Mouse (Mus musculus) heart, postnatal 14 days (tissue): ENCODE measurements at regions not wholly inside any gene's neighbourhood (a gene's known extent, or its start where the extent isn't known, plus 50 kb on each side); places are given as distances from the start of the nearest gene placed in this dataset.
"Not testable (repeated sequence)": the region's sequence is repeated elsewhere in the genome, so short reads cannot be mapped to it uniquely, and the experiment has no call there.

ENCODE experiments used
- DNase-seq, 2 experiments: peaks; one replicate each; pipeline ENCODE4 v3.0.0; 2021 to 2022
- intact Hi-C: fragments of 180-260 bp; cut with DNase I; formaldehyde crosslinking; loops from one replicate; pipeline ENCODE4 v1.15.1; 2025

GRCm38 (mm10) chr8:4934551-4934950 is 155.2 kb upstream of the Shcbp1 start:
- DNase-seq = no peak
- intact Hi-C loops = no loop called here

GRCm38 (mm10) chr8:4934035-4934434 is 154.7 kb upstream of the Shcbp1 start:
- intact Hi-C loops = no loop called here
- DNase-seq = no peak

DNA sequence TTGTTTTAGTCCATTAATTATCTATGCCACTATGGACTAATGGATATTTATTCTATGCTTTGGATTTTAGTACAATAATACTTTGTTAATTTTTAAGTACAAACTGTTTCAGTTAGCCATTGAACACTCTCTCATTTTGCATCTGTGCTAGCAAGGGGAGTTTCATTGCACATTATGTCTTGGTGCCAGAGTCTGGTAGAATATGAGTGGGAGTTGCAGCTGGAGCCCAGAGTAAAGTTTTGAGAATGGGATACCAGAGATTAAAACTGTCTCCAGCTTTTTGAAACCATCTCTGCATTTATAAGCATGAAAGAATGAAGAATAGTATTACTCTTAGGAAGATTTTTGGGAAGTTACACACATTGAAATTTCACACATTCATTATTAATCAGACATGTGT is 137.1 kb upstream of the Shcbp1 start:
- intact Hi-C loops = no loop called here
- DNase-seq = no peak

GRCm38 (mm10) chr8:4895046-4895445 is 115.7 kb upstream of the Shcbp1 start:
- DNase-seq = no peak
- intact Hi-C loops = no loop called here

DNA sequence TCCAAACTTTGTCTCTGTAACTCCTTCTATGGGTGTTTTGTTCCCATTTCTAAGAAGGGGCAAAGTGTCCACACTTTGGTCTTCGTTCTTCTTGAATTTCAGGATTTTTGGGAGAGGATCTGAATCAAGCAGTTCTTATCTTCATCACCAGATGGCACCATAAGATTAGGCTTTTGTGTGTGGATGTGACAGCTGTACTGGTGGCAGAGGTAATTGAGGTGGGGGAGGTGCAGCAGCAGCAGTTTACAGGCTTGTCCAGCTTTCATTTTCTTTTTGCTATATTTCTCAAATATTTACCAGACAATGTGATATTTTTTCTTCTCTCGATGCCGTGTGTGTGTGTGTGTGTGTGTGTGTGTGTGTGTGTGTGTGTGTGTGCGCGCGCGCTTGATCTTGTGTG is 89.4 kb upstream of the Shcbp1 start:
- DNase-seq, intact Hi-C loops: not testable (repeated sequence)

- intact Hi-C loops = loop anchor here (5.0 kb wide), 1 partner anchor 62 kb away; the partner anchor contains the start of gene Shcbp1
- DNase-seq = peak; percentile 17 to 47
Observed at GRCm38 (mm10) chr8:4839087-4839486, 59.7 kb upstream of the Shcbp1 start.

- intact Hi-C loops = loop anchor here (5.0 kb wide), 1 partner anchor 61 kb away; the partner anchor contains the start of gene Shcbp1
Observed at GRCm38 (mm10) chr8:4838527-4838926, 59.2 kb upstream of the Shcbp1 start.

DNA sequence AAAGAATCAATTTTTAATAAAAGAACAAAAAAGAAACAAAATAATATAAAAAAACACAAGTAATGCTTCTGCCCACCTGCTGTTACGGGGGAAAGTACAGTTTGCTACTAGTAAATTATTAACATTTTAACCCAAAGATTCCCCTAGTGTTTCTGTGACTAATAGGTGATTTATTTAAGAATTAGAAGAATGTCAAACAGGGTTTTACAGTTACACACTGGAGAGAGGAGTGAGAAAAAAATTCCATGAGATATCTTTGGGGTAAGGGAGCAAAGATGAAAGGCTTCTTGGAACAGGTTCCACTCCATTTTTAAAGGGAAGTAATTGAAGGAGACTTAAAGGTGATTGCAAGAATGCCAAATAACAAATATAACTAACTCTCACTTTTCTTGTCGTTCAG is 58.4 kb upstream of the Shcbp1 start:
- DNase-seq = no peak
- intact Hi-C loops = loop anchor here (5.0 kb wide), 1 partner anchor 60 kb away; the partner anchor contains the start of gene Shcbp1

More at GRCm38 (mm10) chr8:4838527-4838926, 59.2 kb upstream of the Shcbp1 start:
- no peak for DNase-seq

GRCm38 (mm10) chr8:4836651-4837050 is 57.3 kb upstream of the Shcbp1 start:
- intact Hi-C loops = loop anchor here (5.0 kb wide), 1 partner anchor 59 kb away; the partner anchor contains the start of gene Shcbp1

More at GRCm38 (mm10) chr8:4836651-4837050, 57.3 kb upstream of the Shcbp1 start:
- DNase-seq = peak in 1 of 2 experiments; percentile 9
